Mouse (Mus musculus) embryonic fibroblast, embryonic 13.5 days (primary cell): ENCODE data around the gene Cacnb3.

ENCODE experiments used
- CTCF ChIP-seq: IDR thresholded peaks from 2 replicates; pipeline ENCODE4 v1.5.1; 2011; ENCODE audit warnings: mild to moderate bottlenecking, control low read depth, low read length, moderate library complexity, borderline replicate concordance; ENCODE audit not compliant: insufficient read depth
- POLR2A ChIP-seq: IDR thresholded peaks from 2 replicates; pipeline ENCODE4 v1.6.1; 2011; ENCODE audit warnings: low read depth, mild to moderate bottlenecking, control low read depth, low read length, moderate library complexity

- TF ChIP-seq CTCF (no peak), POLR2A (no peak)
These were observed 1.2 kb upstream of the Cacnb3 start for GRCm38 (mm10) chr15:98629464-98629863.
